Mouse (Mus musculus): ENCODE data around the gene Tcf7.

The Tcf7 gene

GRCm38 (mm10) chr11:52264871-52265270, 17.9 kb downstream of the Tcf7 start:
- DNase-seq, result no peak

GRCm38 (mm10) chr11:52262338-52262737, 20.5 kb downstream of the Tcf7 start:
- no peak for DNase-seq

GRCm38 (mm10) chr11:52261937-52262336, 20.9 kb downstream of the Tcf7 start:
- peak; percentile 55 to 78 for DNase-seq

- no peak for DNase-seq
Measured at GRCm38 (mm10) chr11:52260878-52261277, 21.9 kb downstream of the Tcf7 start.

GRCm38 (mm10) chr11:52258711-52259110, 24.1 kb downstream of the Tcf7 start:
- DNase-seq, result no peak

GRCm38 (mm10) chr11:52257376-52257775, 25.4 kb downstream of the Tcf7 start:
- DNase-seq, result peak in 1 of 2 experiments; percentile 38

GRCm38 (mm10) chr11:52255077-52255476, 27.7 kb downstream of the Tcf7 start:
- DNase-seq, result no peak

- peak; percentile 87 to 88 for DNase-seq
Measured at GRCm38 (mm10) chr11:52253674-52254375, 29.0 kb downstream of the Tcf7 start.

GRCm38 (mm10) chr11:52252692-52253091, 30.1 kb downstream of the Tcf7 start:
- no peak for DNase-seq

- no peak for DNase-seq
Measured at GRCm38 (mm10) chr11:52251770-52252169, 31.0 kb downstream of the Tcf7 start.

GRCm38 (mm10) chr11:52249452-52249851, 33.4 kb downstream of the Tcf7 start:
- peak; percentile 77 to 78 for DNase-seq

GRCm38 (mm10) chr11:52240898-52241542, 41.8 kb downstream of the Tcf7 start:
- no peak for DNase-seq

- peak; percentile 49 to 58 for DNase-seq
Measured at GRCm38 (mm10) chr11:52234509-52234908, 48.3 kb downstream of the Tcf7 start.

GRCm38 (mm10) chr11:52233906-52234305, 48.9 kb downstream of the Tcf7 start:
- DNase-seq, result no peak

GRCm38 (mm10) chr11:52233043-52233653, 49.7 kb downstream of the Tcf7 start:
- no peak for DNase-seq

GRCm38 (mm10) chr11:52231606-52232541, 50.9 kb downstream of the Tcf7 start, which contains the start of gene Skp1a:
TSS of gene Skp1a (plus strand) at chr11:52231995.
- DNase-seq, result peak; percentile 90 to 96

- DNase-seq, result no peak
Measured at GRCm38 (mm10) chr11:52230694-52231093, 52.1 kb downstream of the Tcf7 start.

GRCm38 (mm10) chr11:52228722-52229448, 53.9 kb downstream of the Tcf7 start:
- DNase-seq, result no peak

- no peak for DNase-seq
Measured at GRCm38 (mm10) chr11:52227466-52228226, 55.2 kb downstream of the Tcf7 start.

- peak; percentile 27 to 48 for DNase-seq
Measured at GRCm38 (mm10) chr11:52227053-52227452, 55.8 kb downstream of the Tcf7 start.

GRCm38 (mm10) chr11:52225986-52226599, 56.7 kb downstream of the Tcf7 start:
- DNase-seq, result no peak
